ENCODE assay signal across 9 mouse cellular contexts in genomic region chr2:121358381-121358780, GRCm38 (mm10). TPM values are rescaled to one million over a fixed set of nuclear protein-coding genes. Genes with fewer than 3 reads are reported as not detected.
DNase-seq lines count a peak whose midpoint lies in the region; TF ChIP-seq lines count a peak whose summit lies in the region.
"Had no signal": no experiment of that assay in that cellular context is flagged by ENCODE, and none has a peak within 500 bp of the region (broad histone marks: within the 10 kb centered on the region; RNA-seq: fewer than 3 reads in every experiment).

No protein-coding gene starts in this region.

- peak overlapping the region; percentile 65 for H3K4me3 ChIP-seq in layer of hippocampus, adult 2 months
- H3K4me3 ChIP-seq in lung, adult 2 months (replicated peaks; ENCODE audit: extremely low read depth, low read depth, low read length): peak overlapping the region; percentile 39

- no peak for TF ChIP-seq CTCF in layer of hippocampus, adult 2 months (conservative IDR thresholded peaks at IDR 0.05)
- TF ChIP-seq CTCF in lung, adult 2 months (IDR thresholded peaks at IDR 0.05; ENCODE audit: insufficient read depth, low read length): no peak

- DNase-seq in layer of hippocampus, adult 11-12 months (ENCODE audit: low spot score): peak; percentile 82
- DNase-seq in layer of hippocampus, adult 9-10 months (ENCODE audit: low spot score): no peak
- peak; percentile 73 for DNase-seq in embryo, embryonic 10 days (ENCODE audit: low spot score)
- DNase-seq in heart, postnatal 10 days: peak; percentile 14 to 17
- DNase-seq in layer of hippocampus, adult 2 months (ENCODE audit: low spot score in 2 of 2): peak; percentile 84 to 89
- DNase-seq in lung, adult 2 months: peak; percentile 68
- DNase-seq in ovary, adult 18-20 months (ENCODE audit: low spot score): peak; percentile 32
- peak; percentile 32 to 47 for DNase-seq in thymus, postnatal 36 days

- intact Hi-C loops in heart, postnatal 10 days (cut with DNase I): no loop called here

- H3K4me1 ChIP-seq in lung, adult 2 months (ENCODE audit: control insufficient read depth, insufficient read depth, low read length): peaks cover 6% of the 10 kb centered on the region; the same call in 1 of the 2 replicates

- under 1% methylated on average over 16 of the region's 16 CpGs for WGBS in lung, adult 2 months

- peak overlapping the region; percentile 91 for H3K27ac ChIP-seq in layer of hippocampus, adult 2 months

- no peak for TF ChIP-seq POLR2A in lung, adult 2 months (IDR thresholded peaks at IDR 0.05; ENCODE audit: borderline replicate concordance, extremely low read depth, low read depth, low read length)

RNA-seq across cellular contexts. Expression of gene Ckmt1, which starts 0.9 kb away (rescaled TPM):
- 1 to 10 TPM; 1.3 to 1.6 TPM for total RNA-seq in heart, postnatal 10 days (2021)
- total RNA-seq in layer of hippocampus, adult 2 months (2021): 100 to 1,000 TPM; 360 to 396 TPM
- 36.4 and 55.0 TPM in 2 replicates for polyA plus RNA-seq in lung, adult 2 months (2012; rRNA removed)
- total RNA-seq: neutrophil, adult 5-6 weeks had no signal

RNA-seq across cellular contexts. Expression of gene Ppip5k1, which starts 3.2 kb away (rescaled TPM):
- 10 to 100 TPM; 23.5 to 25.0 TPM for total RNA-seq in heart, postnatal 10 days (2021)
- total RNA-seq in layer of hippocampus, adult 2 months (2021): 100 to 1,000 TPM; 106 to 110 TPM
- 25.5 and 34.0 TPM in 2 replicates for polyA plus RNA-seq in lung, adult 2 months (2012; rRNA removed)

RNA-seq across cellular contexts. Expression of gene Strc, which starts 28.6 kb away (rescaled TPM):
- total RNA-seq in heart, postnatal 10 days (2021): not detected
- total RNA-seq in layer of hippocampus, adult 2 months (2021): under 1 TPM; 0.46 to 0.69 TPM
- polyA plus RNA-seq in lung, adult 2 months (2012; rRNA removed): 0.08 TPM in 1 of 2 replicates, not detected in the other
- total RNA-seq: neutrophil, adult 5-6 weeks had no signal

RNA-seq across cellular contexts. Expression of gene Pdia3, which starts 55.2 kb away (rescaled TPM):
- total RNA-seq in heart, postnatal 10 days (2021): 100 to 1,000 TPM; 141 to 172 TPM
- 100 to 1,000 TPM; 170 to 193 TPM for total RNA-seq in layer of hippocampus, adult 2 months (2021)
- polyA plus RNA-seq in lung, adult 2 months (2012; rRNA removed): 395 and 710 TPM in 2 replicates

RNA-seq across cellular contexts. Expression of gene Catsper2, which starts 55.2 kb away (rescaled TPM):
- 1 to 10 TPM; 2.2 to 3.2 TPM for total RNA-seq in heart, postnatal 10 days (2021)
- total RNA-seq in layer of hippocampus, adult 2 months (2021): 1 to 10 TPM; 5.3 TPM
- polyA plus RNA-seq in lung, adult 2 months (2012; rRNA removed): 1.00 and 2.0 TPM in 2 replicates

Comparison
In these comparisons a context has a peak if more than half of its experiments do, and no peak if none do; other contexts are left out.
1. RNA of gene Ckmt1, which starts 0.9 kb away (total RNA-seq): 360 to 396 TPM in layer of hippocampus, adult 2 months; 1.3 to 1.6 TPM in heart, postnatal 10 days; every median in the first group is over 100 times any median in the second.
2. RNA of gene Ppip5k1, which starts 3.2 kb away (total RNA-seq): 106 to 110 TPM in layer of hippocampus, adult 2 months; 23.5 to 25.0 TPM in heart, postnatal 10 days; every median in the first group is over 4 times any median in the second.